Mouse (Mus musculus) kidney, embryonic 14.5 days (tissue): ENCODE data around the gene Gm3625. TPM values are rescaled to one million over a fixed set of nuclear protein-coding genes. Genes with fewer than 3 reads are reported as not detected.
"Not testable (repeated sequence)": the region's sequence is repeated elsewhere in the genome, so short reads cannot be mapped to it uniquely, and the experiment has no call there.

Experiments
- ATAC-seq: fragments of 200-750 bp; cut with Nextera tagmentation; 2 replicates; pipeline ENCODE4 v1.8.0; 2017; ENCODE audit warnings: moderate number of reproducible peaks, mild to moderate bottlenecking, moderate TSS enrichment, moderate library complexity; ENCODE audit not compliant: low FRiP score, low TSS enrichment
- H3K27ac ChIP-seq: fragments of 300-500 bp; sonication (generic); 2 replicates; pipeline ENCODE4 v1.5.1; 2014; ENCODE audit warnings: low read depth, mild to moderate bottlenecking, low read length, moderate library complexity, mixed read lengths
- H3K27me3 ChIP-seq: fragments of 300-500 bp; sonication (generic); 2 replicates; pipeline ENCODE4 v1.6.1; 2014; ENCODE audit warnings: mild to moderate bottlenecking, low read length; ENCODE audit not compliant: control insufficient read depth, insufficient read depth
- H3K36me3 ChIP-seq: fragments of 300-500 bp; sonication (generic); 2 replicates; pipeline ENCODE4 v1.6.1; 2014; ENCODE audit warnings: low read length, mixed read lengths; ENCODE audit not compliant: control insufficient read depth, insufficient read depth
- H3K4me1 ChIP-seq: fragments of 300-500 bp; sonication (generic); 2 replicates; pipeline ENCODE4 v1.6.1; 2014; ENCODE audit warnings: low read length, mixed read lengths; ENCODE audit not compliant: control insufficient read depth, insufficient read depth
- H3K4me2 ChIP-seq: fragments of 300-500 bp; sonication (generic); replicated peaks from 2 replicates; pipeline ENCODE4 v1.6.1; 2014; ENCODE audit warnings: low read depth, mild to moderate bottlenecking, low read length
- H3K4me3 ChIP-seq: fragments of 300-500 bp; sonication (generic); 2 replicates; pipeline ENCODE4 v1.5.1; 2014; ENCODE audit warnings: mild to moderate bottlenecking, low read length
- H3K9ac ChIP-seq: fragments of 300-500 bp; sonication (generic); 2 replicates; pipeline ENCODE4 v1.6.1; 2014; ENCODE audit warnings: low read depth, mild to moderate bottlenecking, low read length, moderate library complexity
- H3K9me3 ChIP-seq: fragments of 300-500 bp; sonication (generic); 2 replicates; pipeline ENCODE4 v1.6.1; 2016; ENCODE audit warnings: low read length; ENCODE audit not compliant: control insufficient read depth
- WGBS: fragments of 180-500 bp; shearing (Covaris S2); extraction: QIAGEN DNeasy Blood & Tissue Kit; methylation state at CpG from one replicate; pipeline ENCODE4 v1.1.7; 2014; 5-methylcytosine and 5-hydroxymethylcytosine counted together
- polyA plus RNA-seq: library from polyadenylated mRNA; unstranded; fragments of >200 nt; fragmentation: Nextera tagmentation; extraction: Ambion mirVana; gene quantifications from 2 replicates; pipeline ENCODE4 v1.2.1, GENCODE M21; 2014

Gm3625 gene
- polyA plus RNA-seq, 1 experiment from 2014 or later: not detected

DNA sequence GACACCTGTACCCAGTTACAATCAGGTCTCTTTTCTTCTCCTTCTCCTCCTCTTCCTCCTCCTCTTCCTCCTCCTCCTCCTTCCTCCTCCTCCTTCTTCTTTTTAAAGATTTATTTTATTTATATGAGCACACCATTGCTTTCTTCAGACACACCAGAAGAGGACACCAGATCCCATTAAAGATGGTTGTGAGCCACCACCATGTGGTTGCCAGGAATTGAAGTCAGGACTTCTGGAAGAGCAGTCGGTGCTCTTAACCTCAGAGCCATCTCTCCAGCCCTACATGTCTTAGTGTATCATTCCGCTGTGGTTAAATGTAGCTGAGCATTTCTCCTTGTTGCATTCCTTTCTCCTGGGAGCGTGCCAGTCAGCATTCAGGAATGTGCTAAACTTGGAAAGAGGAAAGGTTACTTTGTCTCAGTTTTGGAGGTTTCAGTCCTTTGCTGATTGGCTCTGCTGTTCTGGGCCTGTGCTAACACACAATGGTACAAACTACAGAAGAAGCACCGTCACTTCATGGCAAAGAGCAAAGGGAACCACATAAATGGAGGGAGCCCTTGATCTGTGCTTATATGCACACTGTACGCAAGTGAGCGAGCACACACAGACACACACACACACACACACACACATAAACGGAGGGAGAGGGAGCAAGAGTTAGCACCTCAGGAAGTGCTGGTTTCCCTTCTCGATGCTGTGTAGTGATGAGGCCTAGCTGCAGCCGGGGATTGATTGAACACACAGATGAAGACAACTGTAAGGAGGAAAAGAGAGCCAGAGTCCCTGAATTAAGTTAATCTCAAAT is 34.0 kb downstream of the Gm3625 start:
- H3K4me3 ChIP-seq: no peak overlapping the region
- no peaks in the 10 kb centered on the region for H3K27me3 ChIP-seq
- 74% methylated on average over 9 of the region's 9 CpGs for WGBS
- H3K4me2 ChIP-seq: no peak overlapping the region
- no peak for ATAC-seq
- no peaks in the 10 kb centered on the region for H3K4me1 ChIP-seq
- no peak overlapping the region for H3K27ac ChIP-seq
- no peaks in the 10 kb centered on the region for H3K9me3 ChIP-seq
- no peak overlapping the region for H3K9ac ChIP-seq
- H3K36me3 ChIP-seq: no peaks in the 10 kb centered on the region

DNA sequence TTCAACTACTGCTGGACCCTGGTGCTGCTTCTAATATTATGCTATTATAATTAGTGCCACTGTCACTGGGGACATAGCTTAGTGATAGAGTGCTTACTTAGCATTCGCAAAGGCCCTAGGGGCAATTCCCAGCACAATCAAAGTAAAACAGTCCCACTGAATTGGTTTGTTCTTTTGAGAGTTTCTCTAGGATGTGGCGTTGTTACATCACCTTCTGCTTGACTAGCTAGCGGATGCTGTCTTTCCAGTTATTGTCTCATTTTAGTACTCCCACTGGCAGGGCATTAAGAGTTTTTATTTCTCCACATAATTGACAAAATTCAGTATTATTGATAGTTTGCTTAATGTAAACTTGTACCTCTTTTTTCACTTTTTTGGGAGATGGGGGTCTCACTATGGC is 34.7 kb downstream of the Gm3625 start:
- no peaks in the 10 kb centered on the region for H3K36me3 ChIP-seq
- no peak overlapping the region for H3K27ac ChIP-seq
- no peaks in the 10 kb centered on the region for H3K27me3 ChIP-seq
- no peak for ATAC-seq
- H3K4me2 ChIP-seq: no peak overlapping the region
- WGBS: 92% methylated on average over 3 of the region's 3 CpGs
- no peak overlapping the region for H3K9ac ChIP-seq
- H3K4me1 ChIP-seq: no peaks in the 10 kb centered on the region
- no peaks in the 10 kb centered on the region for H3K9me3 ChIP-seq
- H3K4me3 ChIP-seq: no peak overlapping the region

- H3K27ac ChIP-seq: no peak overlapping the region
- H3K36me3 ChIP-seq: no peaks in the 10 kb centered on the region
- H3K9me3 ChIP-seq: no peaks in the 10 kb centered on the region
- no peak overlapping the region for H3K4me3 ChIP-seq
- ATAC-seq: no peak
- no peak overlapping the region for H3K4me2 ChIP-seq
- 58% methylated on average over 3 of the region's 3 CpGs for WGBS
- no peak overlapping the region for H3K9ac ChIP-seq
- H3K27me3 ChIP-seq: no peaks in the 10 kb centered on the region
- H3K4me1 ChIP-seq: no peaks in the 10 kb centered on the region
Observed at GRCm38 (mm10) chr12:4557436-4557835, 35.3 kb downstream of the Gm3625 start.

DNA sequence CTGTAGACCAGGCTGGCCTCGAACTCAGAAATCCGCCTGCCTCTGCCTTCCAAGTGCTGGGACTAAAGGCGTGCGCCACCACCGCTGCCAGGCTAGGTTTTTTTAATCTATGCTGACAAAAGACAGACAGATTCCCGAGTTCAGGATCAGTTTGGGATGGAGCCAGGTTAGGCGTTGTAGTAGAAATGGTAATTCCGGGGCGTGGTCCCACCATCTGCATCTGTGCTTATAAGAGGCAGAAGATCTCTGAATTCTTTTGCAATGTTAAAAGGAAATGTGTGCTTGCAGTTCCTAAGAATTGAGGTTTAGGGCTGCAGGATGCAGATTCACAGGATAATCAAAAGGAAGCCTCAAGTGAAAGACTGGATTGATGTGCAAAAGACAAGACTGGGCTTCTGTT is 35.8 kb downstream of the Gm3625 start:
- Histone ChIP-seq H3K27ac (no peak overlapping the region), H3K9ac (no peak overlapping the region), H3K27me3 (no peaks in the 10 kb centered on the region), H3K36me3 (no peaks in the 10 kb centered on the region), H3K4me3 (no peak overlapping the region), H3K4me2 (no peak overlapping the region), H3K9me3 (no peaks in the 10 kb centered on the region), H3K4me1 (no peaks in the 10 kb centered on the region)
- WGBS: 89% methylated on average over 9 of the region's 9 CpGs
- no peak for ATAC-seq

DNA sequence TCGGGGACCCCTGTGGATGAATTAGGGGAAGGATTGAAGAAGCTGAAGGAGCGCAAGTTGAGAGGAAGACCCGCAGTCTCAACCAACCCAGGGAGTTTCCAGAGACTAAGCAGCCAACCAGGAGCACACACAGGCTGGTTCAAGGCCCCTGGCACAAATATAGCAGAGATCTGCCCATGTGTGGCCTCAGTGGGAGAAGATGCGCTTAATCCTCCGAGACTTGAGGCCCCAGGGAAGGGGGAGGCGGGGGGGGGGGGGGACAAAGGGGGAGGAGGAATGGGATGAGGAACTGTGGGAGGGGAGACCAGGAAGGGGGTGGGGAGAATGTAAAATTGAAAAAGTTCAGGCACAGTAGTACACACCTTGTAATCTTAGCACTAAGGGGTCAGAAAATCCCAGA is 37.3 kb downstream of the Gm3625 start:
- H3K27ac ChIP-seq: no peak overlapping the region
- H3K9me3 ChIP-seq: no peaks in the 10 kb centered on the region
- H3K36me3 ChIP-seq: no peaks in the 10 kb centered on the region
- no peak for ATAC-seq
- no peak overlapping the region for H3K4me3 ChIP-seq
- no peak overlapping the region for H3K9ac ChIP-seq
- H3K4me2 ChIP-seq: no peak overlapping the region
- H3K4me1 ChIP-seq: no peaks in the 10 kb centered on the region
- WGBS: 73% methylated on average over 5 of the region's 6 CpGs
- no peaks in the 10 kb centered on the region for H3K27me3 ChIP-seq

DNA sequence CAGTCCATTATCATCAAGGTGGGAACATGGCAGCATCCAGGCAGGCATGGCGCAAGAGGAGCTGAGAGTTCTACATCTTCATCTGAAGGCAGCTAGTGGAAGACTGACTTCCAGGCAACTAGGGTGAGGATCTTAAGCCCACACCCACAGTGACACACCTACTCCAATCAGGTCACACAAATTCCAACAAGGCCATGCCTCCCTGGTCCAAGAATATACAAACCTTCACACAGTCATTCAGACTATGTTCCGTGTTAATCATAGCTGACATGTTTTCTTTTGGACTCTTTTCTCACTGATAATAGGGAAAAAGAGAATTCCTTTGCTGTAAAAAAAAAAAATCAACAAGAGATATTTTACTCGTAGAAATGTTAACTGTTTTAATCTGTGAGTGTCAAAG is 39.0 kb downstream of the Gm3625 start:
- H3K36me3 ChIP-seq, ATAC-seq, H3K4me1 ChIP-seq, H3K4me2 ChIP-seq, H3K9ac ChIP-seq, H3K27ac ChIP-seq, H3K4me3 ChIP-seq, H3K9me3 ChIP-seq, H3K27me3 ChIP-seq: not testable (repeated sequence)
- 80% methylated on average over 3 of the region's 3 CpGs for WGBS

DNA sequence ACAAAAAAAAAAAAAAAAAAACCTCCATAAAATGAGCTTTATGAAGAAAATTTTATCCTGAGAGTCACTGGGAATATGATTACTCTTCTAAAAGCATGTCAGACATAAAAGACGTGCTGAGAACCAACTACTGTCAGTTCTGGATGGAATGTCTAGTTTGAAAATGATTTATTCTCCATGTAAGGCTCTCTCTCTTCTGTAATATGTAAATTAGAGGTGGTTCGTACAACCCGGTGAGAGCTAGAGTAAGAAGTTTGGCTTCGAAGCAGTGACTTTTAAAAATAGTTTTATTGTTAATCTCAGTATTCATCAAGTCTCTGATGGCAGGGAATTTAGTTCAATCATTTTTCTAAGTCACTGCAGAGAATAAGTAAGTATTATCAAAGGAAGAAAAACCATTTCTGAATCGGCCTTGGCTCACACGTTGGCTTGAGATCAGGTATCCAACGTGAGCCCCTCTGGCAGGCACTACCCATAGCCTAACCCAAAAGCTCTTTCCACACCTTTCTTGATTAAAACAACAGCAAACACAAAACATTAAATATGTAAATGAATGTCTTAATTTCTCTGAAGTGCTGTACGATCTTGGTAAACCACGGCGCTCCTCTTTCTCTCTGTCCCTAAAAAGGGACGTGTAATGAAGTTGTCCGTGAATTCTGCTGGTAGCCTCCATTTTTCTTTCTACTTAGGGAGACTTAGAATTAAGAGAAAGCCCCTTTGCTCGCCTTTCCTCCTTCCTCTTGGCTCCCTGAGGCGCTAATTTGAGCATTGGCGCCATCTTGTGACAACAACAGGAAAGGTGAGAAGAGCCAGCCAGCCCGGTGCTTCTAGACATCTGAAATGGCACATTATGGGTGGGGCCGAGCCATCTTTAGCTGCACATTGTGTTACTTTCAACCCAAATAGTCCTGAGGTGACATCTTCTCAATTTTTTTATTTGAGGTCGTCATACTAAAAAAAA is 44.4 kb downstream of the Gm3625 start:
- H3K27me3 ChIP-seq: no peaks in the 10 kb centered on the region
- H3K27ac ChIP-seq: no peak overlapping the region
- H3K4me1 ChIP-seq: no peaks in the 10 kb centered on the region
- WGBS: 22% methylated on average over 18 of the region's 18 CpGs
- H3K36me3 ChIP-seq: no peaks in the 10 kb centered on the region
- no peak overlapping the region for H3K4me3 ChIP-seq
- no peaks in the 10 kb centered on the region for H3K9me3 ChIP-seq
- ATAC-seq: peak; percentile 65; the same call in 1 of the 2 replicates
- peak overlapping the region; percentile 40; the same call in 1 of the 2 replicates for H3K9ac ChIP-seq
- H3K4me2 ChIP-seq: peak overlapping the region; percentile 33

DNA sequence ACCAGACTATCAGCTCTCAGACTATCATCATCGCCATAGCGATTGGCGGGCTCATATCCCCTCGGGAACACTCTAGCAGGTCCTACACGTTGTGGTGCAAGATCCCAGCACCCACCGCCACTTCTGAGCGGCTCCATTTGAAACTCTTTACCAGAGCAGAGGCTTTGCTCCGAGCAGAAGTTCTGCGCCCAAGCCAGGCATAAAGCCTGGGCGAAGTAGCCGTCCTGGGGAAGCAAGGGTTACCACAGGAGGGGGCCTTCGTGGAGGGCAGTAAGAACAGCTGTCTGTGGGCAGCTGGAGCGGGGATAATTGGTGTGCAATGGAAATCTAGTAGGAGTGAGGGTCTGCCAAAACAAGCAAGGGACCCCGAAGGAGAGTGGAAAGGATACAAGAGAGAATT is 45.2 kb downstream of the Gm3625 start:
- Histone ChIP-seq H3K27ac (no peak overlapping the region), H3K4me2 (no peak overlapping the region), H3K9ac (no peak overlapping the region), H3K27me3 (no peaks in the 10 kb centered on the region), H3K4me1 (no peaks in the 10 kb centered on the region), H3K36me3 (no peaks in the 10 kb centered on the region), H3K9me3 (no peaks in the 10 kb centered on the region), H3K4me3 (no peak overlapping the region)
- ATAC-seq: no peak
- WGBS: 65% methylated on average over 14 of the region's 14 CpGs

- Histone ChIP-seq H3K36me3 (no peaks in the 10 kb centered on the region), H3K9ac (no peak overlapping the region), H3K4me2 (no peak overlapping the region), H3K27me3 (no peaks in the 10 kb centered on the region), H3K4me3 (no peak overlapping the region), H3K9me3 (no peaks in the 10 kb centered on the region), H3K27ac (no peak overlapping the region), H3K4me1 (no peaks in the 10 kb centered on the region)
- 42% methylated on average over 5 of the region's 5 CpGs for WGBS
- no peak for ATAC-seq
Observed at GRCm38 (mm10) chr12:4546491-4546890, 46.2 kb downstream of the Gm3625 start.
